Mouse (Mus musculus) lung, embryonic 16.5 days (tissue): ENCODE measurements at regions not wholly inside any gene's neighbourhood (a gene's known extent, or its start where the extent isn't known, plus 50 kb on each side); places are given as distances from the start of the nearest gene placed in this dataset.

ENCODE experiments used
- ATAC-seq: fragments of 200-750 bp; cut with Nextera tagmentation; 2 replicates; pipeline ENCODE4 v1.8.0; 2017; ENCODE audit warnings: low read depth, mild to moderate bottlenecking, moderate library complexity
- H3K27ac ChIP-seq: fragments of 300-500 bp; sonication (generic); 2 replicates; pipeline ENCODE4 v1.5.1; 2014; ENCODE audit warnings: mild to moderate bottlenecking, control low read depth, low read length
- H3K27me3 ChIP-seq: fragments of 300-500 bp; sonication (generic); 2 replicates; pipeline ENCODE4 v1.6.1; 2014; ENCODE audit warnings: low read depth, low read length, mixed read lengths; ENCODE audit not compliant: control insufficient read depth, insufficient read depth
- H3K36me3 ChIP-seq: fragments of 300-500 bp; sonication (generic); 2 replicates; pipeline ENCODE4 v1.6.1; 2014; ENCODE audit warnings: low read length; ENCODE audit not compliant: control insufficient read depth, insufficient read depth
- H3K4me1 ChIP-seq: fragments of 300-500 bp; sonication (generic); replicated peaks from 2 replicates; pipeline ENCODE4 v1.6.1; 2014; ENCODE audit warnings: low read length, mixed read lengths; ENCODE audit not compliant: control insufficient read depth, insufficient read depth
- H3K4me2 ChIP-seq: fragments of 300-500 bp; sonication (generic); 2 replicates; pipeline ENCODE4 v1.6.1; 2014; ENCODE audit warnings: low read depth, low read length, control low read depth
- H3K4me3 ChIP-seq: fragments of 300-500 bp; sonication (generic); 2 replicates; pipeline ENCODE4 v1.5.1; 2014; ENCODE audit warnings: mild to moderate bottlenecking, low read length, control low read depth
- H3K9ac ChIP-seq: fragments of 300-500 bp; sonication (generic); 2 replicates; pipeline ENCODE4 v1.6.1; 2014; ENCODE audit warnings: low read length, control low read depth
- H3K9me3 ChIP-seq: fragments of 300-500 bp; sonication (generic); 2 replicates; pipeline ENCODE4 v1.6.1; 2016; ENCODE audit warnings: low read length; ENCODE audit not compliant: control insufficient read depth
- WGBS: fragments of 180-500 bp; shearing (Covaris S2); extraction: QIAGEN DNeasy Blood & Tissue Kit; methylation state at CpG from one replicate; pipeline ENCODE4 v1.1.7; 2014; 5-methylcytosine and 5-hydroxymethylcytosine counted together

DNA sequence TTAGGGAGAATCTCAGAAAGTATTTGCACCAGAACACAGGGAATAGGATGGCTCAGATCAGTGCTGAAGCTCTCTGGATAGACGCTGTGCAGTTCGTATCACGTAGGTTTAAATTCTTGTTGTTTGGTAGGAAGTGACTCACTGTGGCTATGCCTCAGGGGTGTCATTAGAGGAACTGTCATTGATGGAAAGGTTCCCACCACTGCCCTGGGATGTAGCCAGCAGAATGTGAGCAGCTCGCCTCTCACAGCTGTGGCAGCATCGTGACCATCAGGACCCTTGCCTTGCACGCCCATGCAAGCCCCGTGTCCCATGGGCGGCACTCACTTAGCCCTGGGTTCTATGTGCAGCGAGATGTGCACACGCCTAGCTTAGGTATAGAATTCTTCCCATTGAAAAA lies 651.6 kb upstream of the Gm19410 start:
- no peak overlapping the region for H3K4me3 ChIP-seq
- no peaks in the 10 kb centered on the region for H3K36me3 ChIP-seq
- H3K4me2 ChIP-seq: no peak overlapping the region
- WGBS: 61% methylated on average over 10 of the region's 10 CpGs
- no peaks in the 10 kb centered on the region for H3K9me3 ChIP-seq
- no peak for ATAC-seq
- H3K9ac ChIP-seq: no peak overlapping the region
- peaks cover 2% of the 10 kb centered on the region; the same call in 1 of the 2 replicates for H3K4me1 ChIP-seq
- no peak overlapping the region for H3K27ac ChIP-seq
- no peaks in the 10 kb centered on the region for H3K27me3 ChIP-seq

DNA sequence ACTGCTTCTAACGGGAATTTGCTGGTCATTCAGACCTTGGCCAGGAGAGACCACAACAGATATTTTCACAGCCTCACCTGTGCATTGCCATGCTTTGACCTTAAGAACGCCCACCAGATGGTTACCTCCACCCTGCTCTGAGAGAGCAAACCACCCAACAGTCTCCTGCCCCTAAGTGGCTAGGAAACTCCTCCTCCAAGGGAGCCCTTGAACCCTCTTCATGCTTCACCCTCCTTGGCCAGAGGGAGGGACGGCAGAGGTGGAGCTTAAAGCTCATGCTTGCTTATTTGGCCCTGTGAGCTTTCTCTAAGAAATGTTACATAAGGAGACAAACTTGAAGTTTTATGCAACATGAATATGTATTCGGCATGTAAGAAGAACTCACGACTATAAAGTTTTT lies 645.0 kb upstream of the Gm19410 start:
- Histone ChIP-seq H3K4me3 (no peak overlapping the region), H3K4me1 (peaks cover 9% of the 10 kb centered on the region; the same call in 1 of the 2 replicates), H3K4me2 (no peak overlapping the region), H3K27me3 (no peaks in the 10 kb centered on the region), H3K9ac (no peak overlapping the region), H3K36me3 (no peaks in the 10 kb centered on the region), H3K27ac (no peak overlapping the region), H3K9me3 (no peaks in the 10 kb centered on the region)
- 54% methylated on average over 5 of the region's 5 CpGs for WGBS
- ATAC-seq: peak; percentile 78; the same call in 1 of the 2 replicates

DNA sequence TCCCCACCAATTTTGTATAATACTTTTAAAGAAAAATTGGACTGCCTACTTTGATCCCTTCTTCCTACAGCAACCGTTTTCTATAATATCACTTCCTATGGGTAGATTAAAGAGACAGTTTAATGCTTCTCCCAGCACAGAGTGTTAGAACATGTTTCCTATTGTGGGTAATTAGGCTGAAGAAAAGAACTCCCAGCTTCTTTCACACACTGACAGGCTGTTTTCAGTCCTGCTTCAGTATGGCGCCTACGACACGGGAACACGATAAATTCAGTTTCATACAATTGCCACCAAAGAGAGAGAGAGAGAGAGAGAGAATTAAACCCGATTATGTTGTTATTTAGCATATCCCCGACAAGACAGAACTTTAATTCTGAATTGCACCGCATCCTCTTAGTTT lies 644.5 kb upstream of the Gm19410 start:
- Histone ChIP-seq H3K9ac (no peak overlapping the region), H3K27me3 (no peaks in the 10 kb centered on the region), H3K36me3 (no peaks in the 10 kb centered on the region), H3K9me3 (no peaks in the 10 kb centered on the region), H3K27ac (no peak overlapping the region), H3K4me3 (no peak overlapping the region), H3K4me2 (no peak overlapping the region), H3K4me1 (peaks cover 9% of the 10 kb centered on the region; the same call in 1 of the 2 replicates)
- no peak for ATAC-seq
- 89% methylated on average over 8 of the region's 8 CpGs for WGBS

DNA sequence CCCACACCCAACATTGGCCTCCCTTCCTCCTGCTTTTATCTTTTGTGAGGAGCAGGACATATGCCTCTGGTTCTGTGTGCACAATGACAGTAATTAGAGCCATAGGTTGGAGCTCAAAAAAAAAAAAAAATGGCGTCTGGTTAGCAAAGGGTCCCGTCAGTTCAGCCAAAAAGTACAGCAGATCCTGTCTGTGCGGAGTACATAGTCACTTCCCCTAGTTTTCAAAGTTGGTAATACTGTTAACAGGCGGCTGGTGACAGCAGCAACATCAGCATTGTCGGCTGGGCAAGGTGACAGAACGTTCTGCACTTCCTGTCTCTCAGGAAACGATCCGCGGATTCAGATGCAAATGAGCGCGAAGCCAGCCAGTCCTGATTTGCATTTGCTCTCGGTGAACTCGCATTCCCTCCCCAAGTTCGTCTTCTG lies 642.4 kb upstream of the Gm19410 start:
- Histone ChIP-seq H3K9me3 (no peaks in the 10 kb centered on the region), H3K27ac (no peak overlapping the region), H3K4me2 (peak overlapping the region; percentile 56), H3K4me1 (peaks cover 9% of the 10 kb centered on the region; the same call in 1 of the 2 replicates), H3K27me3 (no peaks in the 10 kb centered on the region), H3K36me3 (no peaks in the 10 kb centered on the region), H3K4me3 (peak overlapping the region; percentile 33), H3K9ac (peak overlapping the region; percentile 28)
- WGBS: 6% methylated on average over 14 of the region's 14 CpGs
- ATAC-seq: peak; percentile 54; the same call in 1 of the 2 replicates

DNA sequence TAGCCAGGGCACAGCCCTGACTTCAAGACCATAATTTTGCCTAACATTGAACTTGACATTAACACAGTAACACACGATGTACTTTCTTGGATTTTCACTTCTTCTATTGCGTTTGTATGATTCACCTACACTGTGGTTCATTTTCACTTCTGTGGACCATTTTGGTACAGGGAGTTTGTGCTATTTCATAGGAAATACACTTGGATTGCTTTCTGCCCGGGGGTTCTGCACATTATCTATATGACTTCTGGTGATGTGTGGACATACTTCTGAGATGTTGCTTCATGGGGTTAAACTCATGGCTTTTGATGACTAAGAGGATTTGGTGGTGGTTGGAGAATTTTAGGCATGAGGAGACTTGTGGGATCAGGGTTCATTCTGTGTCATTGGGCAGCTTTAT lies 640.4 kb upstream of the Gm19410 start:
- H3K4me1 ChIP-seq: peaks cover 9% of the 10 kb centered on the region; the same call in 1 of the 2 replicates
- H3K27ac ChIP-seq: no peak overlapping the region
- H3K4me2 ChIP-seq: no peak overlapping the region
- no peaks in the 10 kb centered on the region for H3K36me3 ChIP-seq
- WGBS: 88% methylated on average over 3 of the region's 3 CpGs
- H3K9me3 ChIP-seq: no peaks in the 10 kb centered on the region
- no peaks in the 10 kb centered on the region for H3K27me3 ChIP-seq
- ATAC-seq: no peak
- no peak overlapping the region for H3K9ac ChIP-seq
- no peak overlapping the region for H3K4me3 ChIP-seq

DNA sequence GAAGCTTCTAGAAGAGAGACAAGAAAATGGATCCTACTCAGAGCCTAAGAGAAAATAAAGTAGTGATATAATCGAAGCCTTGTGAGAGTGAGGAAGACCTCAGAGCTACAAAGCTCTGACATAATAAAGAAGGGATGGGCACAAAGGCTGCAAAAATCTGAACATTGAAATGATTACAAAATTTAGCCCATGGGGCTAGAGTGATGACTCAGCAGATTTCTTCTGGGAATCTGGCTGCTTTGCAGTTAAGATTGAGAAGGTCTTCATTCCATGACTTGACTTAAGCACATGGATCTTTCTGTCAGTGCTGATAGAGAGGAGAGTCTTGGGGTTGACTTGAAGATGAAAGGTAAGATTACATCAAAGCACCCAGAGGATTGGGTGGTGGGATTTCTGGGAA lies 633.3 kb upstream of the Gm19410 start:
- Histone ChIP-seq H3K9ac (no peak overlapping the region), H3K4me2 (no peak overlapping the region), H3K4me3 (no peak overlapping the region), H3K9me3 (no peaks in the 10 kb centered on the region), H3K27me3 (no peaks in the 10 kb centered on the region), H3K27ac (no peak overlapping the region), H3K36me3 (no peaks in the 10 kb centered on the region), H3K4me1 (no peaks in the 10 kb centered on the region)
- no peak for ATAC-seq
- 84% methylated on average over 1 of the region's 1 CpGs for WGBS

DNA sequence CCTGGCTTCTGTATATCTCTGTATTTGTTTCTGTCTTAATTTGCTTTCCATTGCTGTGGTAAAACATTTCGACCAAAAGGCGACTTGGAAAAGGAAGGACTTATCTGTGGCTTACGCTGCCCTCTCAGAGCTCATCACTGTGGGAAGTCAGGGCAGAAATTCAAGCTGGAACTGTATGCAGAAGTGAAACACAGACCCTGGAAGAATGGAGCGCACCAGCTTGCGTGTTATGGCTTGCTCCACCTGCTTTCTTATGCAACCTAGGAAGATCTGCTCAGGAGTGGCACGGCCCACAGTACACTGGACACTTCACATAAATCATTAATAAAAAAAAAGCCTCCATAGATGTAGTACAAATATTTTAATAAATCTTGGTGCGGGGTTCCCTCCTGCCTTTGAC lies 630.0 kb upstream of the Gm19410 start:
- H3K4me2 ChIP-seq: no peak overlapping the region
- H3K27me3 ChIP-seq: no peaks in the 10 kb centered on the region
- no peak overlapping the region for H3K27ac ChIP-seq
- 74% methylated on average over 7 of the region's 7 CpGs for WGBS
- no peaks in the 10 kb centered on the region for H3K9me3 ChIP-seq
- no peak for ATAC-seq
- no peak overlapping the region for H3K4me3 ChIP-seq
- no peak overlapping the region for H3K9ac ChIP-seq
- no peaks in the 10 kb centered on the region for H3K4me1 ChIP-seq
- H3K36me3 ChIP-seq: no peaks in the 10 kb centered on the region

DNA sequence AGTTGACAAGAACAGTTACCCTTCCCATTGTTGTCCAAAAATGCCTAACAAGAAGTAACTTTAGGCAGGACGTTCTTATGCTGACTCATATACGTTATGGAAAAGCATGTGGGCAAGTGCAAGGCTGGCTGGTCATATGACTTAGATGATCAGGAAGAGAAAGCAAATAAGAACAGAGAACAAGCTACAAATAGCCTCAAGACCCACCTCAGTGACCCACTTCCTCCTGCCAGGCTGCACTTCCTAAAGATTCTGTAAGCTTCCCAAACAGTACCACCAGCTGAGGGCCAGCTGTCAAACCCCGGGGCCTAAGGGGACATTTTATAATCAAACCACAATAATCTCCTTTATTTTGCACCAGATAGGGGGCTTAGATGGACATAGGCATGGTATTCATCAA lies 628.9 kb upstream of the Gm19410 start:
- no peak for ATAC-seq
- no peaks in the 10 kb centered on the region for H3K36me3 ChIP-seq
- H3K27me3 ChIP-seq: no peaks in the 10 kb centered on the region
- no peaks in the 10 kb centered on the region for H3K4me1 ChIP-seq
- H3K27ac ChIP-seq: no peak overlapping the region
- no peaks in the 10 kb centered on the region for H3K9me3 ChIP-seq
- WGBS: 77% methylated on average over 3 of the region's 3 CpGs
- H3K9ac ChIP-seq: no peak overlapping the region
- no peak overlapping the region for H3K4me2 ChIP-seq
- no peak overlapping the region for H3K4me3 ChIP-seq

DNA sequence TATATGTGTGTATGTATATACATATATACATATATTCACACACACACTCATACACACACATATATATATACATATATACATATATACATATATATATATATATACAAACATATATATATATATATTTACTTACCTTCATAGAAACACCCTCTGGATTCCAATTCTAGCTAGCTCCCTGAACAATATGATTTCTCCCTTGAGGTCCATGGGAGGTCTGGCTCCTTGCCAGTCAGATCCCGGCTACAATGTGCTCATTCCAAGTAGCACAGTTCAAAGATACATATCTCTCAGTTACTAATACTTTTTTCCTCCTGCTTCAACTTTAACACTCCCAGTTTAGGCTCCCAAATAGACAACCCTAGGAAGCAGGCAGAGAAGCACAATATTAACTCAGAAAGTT lies 624.8 kb upstream of the Gm19410 start:
- Histone ChIP-seq H3K9ac (no peak overlapping the region), H3K4me3 (no peak overlapping the region), H3K9me3 (no peaks in the 10 kb centered on the region), H3K4me1 (no peaks in the 10 kb centered on the region; the same call in 1 of the 2 replicates), H3K4me2 (no peak overlapping the region), H3K27ac (no peak overlapping the region), H3K36me3 (no peaks in the 10 kb centered on the region), H3K27me3 (no peaks in the 10 kb centered on the region)
- ATAC-seq: no peak
- 19% methylated on average over 1 of the region's 1 CpGs for WGBS
